Mouse (Mus musculus): ENCODE measurements around the gene Rnf111. TPM values are rescaled to one million over a fixed set of nuclear protein-coding genes. Genes with fewer than 3 reads are reported as not detected.

Gene Rnf111
- polyA plus RNA-seq, 1 experiment from 2014 or later: 19.5 TPM

- WGBS: 11% methylated on average over 6 of the region's 6 CpGs
- Histone ChIP-seq H3K36me3 (ENCODE audit: control insufficient read depth, insufficient read depth) (no peaks in the 10 kb centered on the region), H3K9ac (ENCODE audit: low read length) (peak overlapping the region; percentile 78), H3K27ac (ENCODE audit: low read length) (no peak overlapping the region), H3K4me3 (ENCODE audit: low read length) (peak overlapping the region; percentile 79), H3K4me1 (ENCODE audit: control insufficient read depth, insufficient read depth, low read length) (peaks cover 10% of the 10 kb centered on the region), H3K27me3 (ENCODE audit: control insufficient read depth, insufficient read depth, low read length) (no peaks in the 10 kb centered on the region), H3K9me3 (replicated peaks; ENCODE audit: control insufficient read depth, low read length) (no peaks in the 10 kb centered on the region), H3K4me2 (ENCODE audit: low read depth, low read length) (peak overlapping the region; percentile 79)
- no peak for ATAC-seq (replicated peaks; ENCODE audit: extremely low read depth, insufficient read depth, low FRiP score)
These were observed 38.1 kb upstream of the Rnf111 start for GRCm38 (mm10) chr9:70541584-70541983.

- no peak overlapping the region for H3K4me3 ChIP-seq (ENCODE audit: low read length)
- no peaks in the 10 kb centered on the region; the same call in 1 of the 2 replicates for H3K4me1 ChIP-seq (ENCODE audit: control insufficient read depth, insufficient read depth, low read length)
- no peak overlapping the region for H3K4me2 ChIP-seq (ENCODE audit: low read depth, low read length)
- no peak for ATAC-seq (replicated peaks; ENCODE audit: extremely low read depth, insufficient read depth, low FRiP score)
- H3K36me3 ChIP-seq (ENCODE audit: control insufficient read depth, insufficient read depth): no peaks in the 10 kb centered on the region
- WGBS: 67% methylated on average over 3 of the region's 3 CpGs
- H3K27me3 ChIP-seq (ENCODE audit: control insufficient read depth, insufficient read depth, low read length): no peaks in the 10 kb centered on the region
- H3K27ac ChIP-seq (ENCODE audit: low read length): no peak overlapping the region
- H3K9ac ChIP-seq (ENCODE audit: low read length): no peak overlapping the region
- H3K9me3 ChIP-seq (replicated peaks; ENCODE audit: control insufficient read depth, low read length): no peaks in the 10 kb centered on the region
These were observed 29.8 kb upstream of the Rnf111 start for GRCm38 (mm10) chr9:70533328-70533727.

- WGBS: 41% methylated on average over 7 of the region's 7 CpGs
- no peak overlapping the region for H3K4me2 ChIP-seq (ENCODE audit: low read depth, low read length)
- no peaks in the 10 kb centered on the region for H3K9me3 ChIP-seq (replicated peaks; ENCODE audit: control insufficient read depth, low read length)
- no peaks in the 10 kb centered on the region for H3K36me3 ChIP-seq (ENCODE audit: control insufficient read depth, insufficient read depth)
- peak; percentile 97 for ATAC-seq (replicated peaks; ENCODE audit: extremely low read depth, insufficient read depth, low FRiP score)
- H3K4me3 ChIP-seq (ENCODE audit: low read length): no peak overlapping the region
- no peaks in the 10 kb centered on the region for H3K27me3 ChIP-seq (ENCODE audit: control insufficient read depth, insufficient read depth, low read length)
- peak overlapping the region; percentile 84 for H3K27ac ChIP-seq (ENCODE audit: low read length)
- H3K9ac ChIP-seq (ENCODE audit: low read length): no peak overlapping the region
- no peaks in the 10 kb centered on the region for H3K4me1 ChIP-seq (ENCODE audit: control insufficient read depth, insufficient read depth, low read length)
These were observed 20.8 kb upstream of the Rnf111 start for GRCm38 (mm10) chr9:70524366-70524765.

- Histone ChIP-seq H3K9me3 (replicated peaks; ENCODE audit: control insufficient read depth, low read length) (no peaks in the 10 kb centered on the region), H3K27me3 (ENCODE audit: control insufficient read depth, insufficient read depth, low read length) (no peaks in the 10 kb centered on the region), H3K27ac (ENCODE audit: low read length) (peak overlapping the region; percentile 84), H3K4me3 (ENCODE audit: low read length) (no peak overlapping the region), H3K9ac (ENCODE audit: low read length) (no peak overlapping the region), H3K4me1 (ENCODE audit: control insufficient read depth, insufficient read depth, low read length) (no peaks in the 10 kb centered on the region), H3K36me3 (ENCODE audit: control insufficient read depth, insufficient read depth) (no peaks in the 10 kb centered on the region), H3K4me2 (ENCODE audit: low read depth, low read length) (no peak overlapping the region)
- 92% methylated on average over 3 of the region's 3 CpGs for whole genome bisulfite sequencing
- ATAC-seq (replicated peaks; ENCODE audit: extremely low read depth, insufficient read depth, low FRiP score): no peak
These were observed 20.3 kb upstream of the Rnf111 start for GRCm38 (mm10) chr9:70523813-70524212.

GRCm38 (mm10) chr9:70520651-70521050 is 17.1 kb upstream of the Rnf111 start:
- no peak for ATAC-seq (replicated peaks; ENCODE audit: extremely low read depth, insufficient read depth, low FRiP score)
- Histone ChIP-seq H3K4me2 (ENCODE audit: low read depth, low read length) (no peak overlapping the region), H3K9me3 (replicated peaks; ENCODE audit: control insufficient read depth, low read length) (no peaks in the 10 kb centered on the region), H3K27me3 (ENCODE audit: control insufficient read depth, insufficient read depth, low read length) (no peaks in the 10 kb centered on the region), H3K36me3 (ENCODE audit: control insufficient read depth, insufficient read depth) (no peaks in the 10 kb centered on the region), H3K9ac (ENCODE audit: low read length) (no peak overlapping the region), H3K4me1 (ENCODE audit: control insufficient read depth, insufficient read depth, low read length) (no peaks in the 10 kb centered on the region), H3K4me3 (ENCODE audit: low read length) (no peak overlapping the region), H3K27ac (ENCODE audit: low read length) (no peak overlapping the region)
- WGBS: 82% methylated on average over 3 of the region's 3 CpGs

DNA sequence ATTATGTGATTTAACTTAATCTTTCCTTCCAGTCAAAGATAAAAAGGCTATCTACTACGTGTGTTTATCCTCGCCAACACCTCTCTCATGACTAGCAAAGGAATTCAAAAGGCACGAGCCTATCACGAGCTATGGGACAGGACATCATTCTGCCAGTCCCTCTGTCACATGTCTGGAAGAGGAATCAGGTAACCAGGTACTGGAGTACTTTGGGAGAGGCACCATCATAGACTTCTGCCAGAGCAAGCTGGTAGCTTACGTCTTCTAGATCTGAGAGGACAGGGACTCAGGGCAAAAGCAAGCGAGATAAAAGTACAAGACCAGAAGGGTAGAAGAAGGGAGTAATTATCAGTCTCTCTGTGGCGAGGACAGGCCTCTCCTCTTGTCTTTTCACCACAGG is 8.2 kb upstream of the Rnf111 start:
- Histone ChIP-seq H3K4me3 (ENCODE audit: low read length) (no peak overlapping the region), H3K4me2 (ENCODE audit: low read depth, low read length) (no peak overlapping the region), H3K9me3 (replicated peaks; ENCODE audit: control insufficient read depth, low read length) (no peaks in the 10 kb centered on the region), H3K27ac (ENCODE audit: low read length) (no peak overlapping the region), H3K36me3 (ENCODE audit: control insufficient read depth, insufficient read depth) (no peaks in the 10 kb centered on the region), H3K4me1 (ENCODE audit: control insufficient read depth, insufficient read depth, low read length) (0 out of 2 replicates have a peak, but pooled peaks cover 2% of the 10 kb centered on the region), H3K27me3 (ENCODE audit: control insufficient read depth, insufficient read depth, low read length) (no peaks in the 10 kb centered on the region), H3K9ac (ENCODE audit: low read length) (no peak overlapping the region)
- ATAC-seq (replicated peaks; ENCODE audit: extremely low read depth, insufficient read depth, low FRiP score): no peak
- WGBS: 67% methylated on average over 7 of the region's 7 CpGs

GRCm38 (mm10) chr9:70510998-70511583 is 7.6 kb upstream of the Rnf111 start:
- Histone ChIP-seq H3K4me2 (ENCODE audit: low read depth, low read length) (no peak overlapping the region), H3K9ac (ENCODE audit: low read length) (no peak overlapping the region), H3K27ac (ENCODE audit: low read length) (no peak overlapping the region), H3K9me3 (replicated peaks; ENCODE audit: control insufficient read depth, low read length) (no peaks in the 10 kb centered on the region), H3K4me1 (ENCODE audit: control insufficient read depth, insufficient read depth, low read length) (0 out of 2 replicates have a peak, but pooled peaks cover 2% of the 10 kb centered on the region), H3K27me3 (ENCODE audit: control insufficient read depth, insufficient read depth, low read length) (no peaks in the 10 kb centered on the region), H3K4me3 (ENCODE audit: low read length) (no peak overlapping the region), H3K36me3 (ENCODE audit: control insufficient read depth, insufficient read depth) (no peaks in the 10 kb centered on the region)
- ATAC-seq (replicated peaks; ENCODE audit: extremely low read depth, insufficient read depth, low FRiP score): no peak
- 54% methylated on average over 10 of the region's 10 CpGs for WGBS

DNA sequence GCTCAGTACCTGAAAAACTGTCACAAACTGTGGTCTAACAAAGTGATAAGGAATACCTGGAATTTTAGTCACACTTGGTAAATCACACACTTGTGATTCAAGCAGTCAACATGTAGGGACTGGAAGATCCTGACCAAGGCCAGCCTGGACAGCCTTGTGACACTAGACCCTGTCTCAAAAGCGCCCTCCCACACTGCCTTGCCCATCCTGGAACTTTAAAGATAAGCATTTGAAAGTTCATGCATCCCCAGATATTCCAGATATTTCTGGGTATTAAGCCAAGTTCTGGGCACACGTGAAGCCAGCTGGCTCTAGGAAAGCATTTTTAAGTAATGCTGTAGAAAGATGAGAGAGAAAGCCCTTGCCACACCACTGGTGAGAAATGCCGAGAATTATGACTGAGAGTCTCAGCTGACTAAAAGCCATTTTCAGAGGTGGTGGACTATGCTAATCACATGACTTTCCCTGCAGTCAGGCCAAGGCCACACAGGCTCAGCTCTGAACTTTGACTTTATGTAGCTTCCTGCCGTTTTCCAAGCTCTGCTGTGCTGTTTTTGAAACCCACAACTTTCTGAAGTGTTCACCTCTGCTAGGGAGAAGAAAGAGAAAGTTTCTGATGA is 6.5 kb upstream of the Rnf111 start:
- H3K9me3 ChIP-seq (replicated peaks; ENCODE audit: control insufficient read depth, low read length): no peaks in the 10 kb centered on the region
- no peak overlapping the region for H3K4me2 ChIP-seq (ENCODE audit: low read depth, low read length)
- H3K27ac ChIP-seq (ENCODE audit: low read length): peak overlapping the region; percentile 17; the same call in 1 of the 2 replicates
- WGBS: 45% methylated on average over 4 of the region's 4 CpGs
- no peak for ATAC-seq (replicated peaks; ENCODE audit: extremely low read depth, insufficient read depth, low FRiP score)
- H3K36me3 ChIP-seq (ENCODE audit: control insufficient read depth, insufficient read depth): no peaks in the 10 kb centered on the region
- 0 out of 2 replicates have a peak, but pooled peaks cover 2% of the 10 kb centered on the region for H3K4me1 ChIP-seq (ENCODE audit: control insufficient read depth, insufficient read depth, low read length)
- no peak overlapping the region for H3K4me3 ChIP-seq (ENCODE audit: low read length)
- H3K9ac ChIP-seq (ENCODE audit: low read length): no peak overlapping the region
- H3K27me3 ChIP-seq (ENCODE audit: control insufficient read depth, insufficient read depth, low read length): no peaks in the 10 kb centered on the region

DNA sequence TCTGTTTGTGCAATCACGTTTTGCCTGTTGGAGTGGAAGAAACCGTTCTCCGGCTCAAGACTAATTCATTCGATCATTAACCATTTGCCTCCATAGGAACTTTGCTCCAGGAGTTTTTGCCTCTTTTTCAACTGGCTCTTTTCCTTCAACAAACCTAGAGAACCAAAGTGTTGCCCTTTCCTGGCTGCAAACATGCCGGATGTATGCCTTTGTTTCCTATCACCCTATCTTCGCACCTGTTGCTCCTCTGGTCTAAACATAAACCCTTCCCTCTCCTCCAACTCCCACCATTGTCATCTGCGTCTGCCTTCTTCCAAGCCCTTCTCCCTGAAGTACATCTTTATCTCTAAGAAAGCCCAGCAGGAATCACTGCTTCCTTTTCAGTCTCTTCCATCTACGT is 3.3 kb upstream of the Rnf111 start:
- Histone ChIP-seq H3K4me2 (ENCODE audit: low read depth, low read length) (no peak overlapping the region), H3K4me1 (ENCODE audit: control insufficient read depth, insufficient read depth, low read length) (peaks cover 13% of the 10 kb centered on the region), H3K9ac (ENCODE audit: low read length) (no peak overlapping the region), H3K4me3 (ENCODE audit: low read length) (no peak overlapping the region), H3K9me3 (replicated peaks; ENCODE audit: control insufficient read depth, low read length) (no peaks in the 10 kb centered on the region), H3K27me3 (ENCODE audit: control insufficient read depth, insufficient read depth, low read length) (no peaks in the 10 kb centered on the region), H3K27ac (ENCODE audit: low read length) (no peak overlapping the region), H3K36me3 (ENCODE audit: control insufficient read depth, insufficient read depth) (no peaks in the 10 kb centered on the region)
- 64% methylated on average over 8 of the region's 8 CpGs for WGBS
- ATAC-seq (replicated peaks; ENCODE audit: extremely low read depth, insufficient read depth, low FRiP score): no peak

All from heart, embryonic 16.5 days (tissue).